Mouse (Mus musculus) forebrain, embryonic 11.5 days (tissue): Measurements from ENCODE around the gene Aqr. TPM values are rescaled to one million over a fixed set of nuclear protein-coding genes. Genes with fewer than 3 reads are reported as not detected.

Source experiments
- ATAC-seq: fragments of 200-750 bp; cut with Nextera tagmentation; replicated peaks from 2 replicates; pipeline ENCODE4 v1.8.0; 2017; ENCODE audit warnings: moderate TSS enrichment; ENCODE audit not compliant: low FRiP score
- DNase-seq: peaks from one replicate; pipeline ENCODE4 v3.0.0-alpha.2; 2017; ENCODE audit warnings: low spot score
- H3K27ac ChIP-seq: fragments of 300-500 bp; sonication (generic); 2 replicates; pipeline ENCODE4 v1.5.1; 2014; ENCODE audit warnings: low read depth, low read length
- H3K27me3 ChIP-seq: fragments of 300-500 bp; sonication (generic); 2 replicates; pipeline ENCODE4 v1.6.1; 2014; ENCODE audit warnings: mild to moderate bottlenecking, low read length, mixed read lengths; ENCODE audit not compliant: control insufficient read depth, insufficient read depth
- H3K36me3 ChIP-seq: fragments of 300-500 bp; sonication (generic); 2 replicates; pipeline ENCODE4 v1.6.1; 2014; ENCODE audit warnings: mild to moderate bottlenecking, low read length, moderate library complexity, mixed read lengths; ENCODE audit not compliant: control insufficient read depth, insufficient read depth
- H3K4me1 ChIP-seq: fragments of 300-500 bp; sonication (generic); replicated peaks from 2 replicates; pipeline ENCODE4 v1.6.1; 2014; ENCODE audit warnings: low read length, mixed read lengths; ENCODE audit not compliant: control insufficient read depth, insufficient read depth
- H3K4me2 ChIP-seq: fragments of 300-500 bp; sonication (generic); 2 replicates; pipeline ENCODE4 v1.6.1; 2014; ENCODE audit warnings: low read depth, mild to moderate bottlenecking, low read length, moderate library complexity, mixed read lengths; ENCODE audit not compliant: severe bottlenecking
- H3K4me3 ChIP-seq: fragments of 300-500 bp; sonication (generic); 2 replicates; pipeline ENCODE4 v1.5.1; 2014; ENCODE audit warnings: low read depth, low read length
- H3K9ac ChIP-seq: fragments of 300-500 bp; sonication (generic); 2 replicates; pipeline ENCODE4 v1.6.1; 2014; ENCODE audit warnings: low read length
- H3K9me3 ChIP-seq: fragments of 300-500 bp; sonication (generic); 2 replicates; pipeline ENCODE4 v1.6.1; 2016; ENCODE audit warnings: low read length, mixed read lengths; ENCODE audit not compliant: control insufficient read depth
- WGBS: fragments of 180-500 bp; shearing (Covaris S2); extraction: QIAGEN DNeasy Blood & Tissue Kit; methylation state at CpG from one replicate; pipeline ENCODE4 v1.1.7; 2014; 5-methylcytosine and 5-hydroxymethylcytosine counted together
- polyA plus RNA-seq: library from polyadenylated mRNA; unstranded; fragments of >200 nt; fragmentation: Nextera tagmentation; extraction: Ambion mirVana; gene quantifications from 2 replicates; pipeline ENCODE4 v1.2.1, GENCODE M21; 2014

Aqr gene
- polyA plus RNA-seq, 1 experiment from 2014 or later, result 63.9 TPM

DNA sequence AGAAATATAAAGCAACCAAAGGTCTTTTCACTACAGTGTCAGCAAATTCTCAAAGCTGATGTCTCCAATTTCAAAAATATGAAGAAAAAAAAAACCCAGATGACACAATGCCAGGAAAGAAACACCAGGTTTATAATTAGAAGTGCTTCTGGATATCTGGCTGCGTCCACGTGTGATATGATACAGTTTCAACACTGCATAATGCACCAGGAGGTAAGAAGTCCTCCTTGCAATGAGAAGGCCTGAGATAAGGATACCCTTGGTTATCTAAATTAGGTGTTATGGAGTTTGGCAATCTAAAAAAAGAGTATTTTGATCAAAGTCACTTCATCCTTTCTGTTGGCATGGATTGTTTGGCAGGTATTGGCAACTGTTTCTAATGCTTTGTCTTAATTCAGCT lies 114.9 kb downstream of the Aqr start:
- 91% methylated on average over 2 of the region's 2 CpGs for WGBS
- no peak overlapping the region for H3K4me2 ChIP-seq

DNA sequence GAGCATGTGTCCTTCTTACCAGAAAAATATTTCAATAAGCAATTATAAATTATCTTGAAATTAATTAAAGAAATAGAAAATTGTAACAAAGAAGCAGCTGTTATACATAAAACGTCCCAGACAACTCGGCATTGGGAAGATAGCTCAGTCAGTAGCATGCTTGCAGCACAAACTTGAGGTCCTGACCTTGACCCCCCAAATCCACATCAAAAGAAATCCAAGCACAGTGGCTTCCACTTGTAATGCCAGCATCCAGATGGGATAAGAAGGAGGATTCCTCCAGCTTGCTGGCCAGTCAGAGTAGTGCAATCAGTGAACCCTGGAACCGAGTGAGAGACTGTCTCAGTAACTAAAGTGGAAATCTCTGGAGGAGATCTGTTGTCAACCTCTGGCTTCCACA lies 120.6 kb downstream of the Aqr start:
- DNase-seq (no peak), ATAC-seq (no peak)
- no peaks in the 10 kb centered on the region for H3K4me1 ChIP-seq
- no peaks in the 10 kb centered on the region for H3K36me3 ChIP-seq
- no peak overlapping the region for H3K4me3 ChIP-seq
- no peaks in the 10 kb centered on the region for H3K27me3 ChIP-seq
- no peak overlapping the region for H3K9ac ChIP-seq
- H3K4me2 ChIP-seq, result no peak overlapping the region
- 80% methylated on average over 3 of the region's 3 CpGs for WGBS
- H3K27ac ChIP-seq, result no peak overlapping the region
- no peaks in the 10 kb centered on the region for H3K9me3 ChIP-seq

More for the DNA sequence above, 114.9 kb downstream of the Aqr start:
- Histone ChIP-seq H3K9me3 (no peaks in the 10 kb centered on the region), H3K27ac (no peak overlapping the region), H3K4me1 (no peaks in the 10 kb centered on the region), H3K36me3 (no peaks in the 10 kb centered on the region), H3K4me3 (no peak overlapping the region), H3K27me3 (no peaks in the 10 kb centered on the region), H3K9ac (no peak overlapping the region)
- ATAC-seq, result no peak
- DNase-seq, result no peak

DNA sequence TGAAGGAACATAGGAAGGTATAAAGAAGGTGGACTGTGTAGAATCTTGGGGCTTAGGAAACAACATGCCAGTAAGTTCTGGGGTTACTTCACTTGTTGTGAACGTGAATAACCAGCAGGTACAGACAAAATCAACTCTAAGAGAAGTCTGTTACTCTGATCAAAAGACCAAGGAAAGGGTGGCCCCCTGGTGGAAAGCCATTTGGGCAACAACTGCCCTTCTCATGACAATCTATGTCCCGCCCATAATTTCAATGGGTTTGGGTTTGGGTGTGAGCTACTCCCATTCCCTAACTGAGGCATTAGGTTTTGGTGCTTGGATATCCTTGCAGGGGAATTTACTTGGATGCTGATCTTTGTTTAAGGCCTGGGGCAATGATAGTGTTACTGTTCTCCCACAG lies 122.8 kb downstream of the Aqr start:
- H3K9ac ChIP-seq, result no peak overlapping the region
- no peaks in the 10 kb centered on the region for H3K4me1 ChIP-seq
- H3K4me2 ChIP-seq, result no peak overlapping the region
- H3K27me3 ChIP-seq, result no peaks in the 10 kb centered on the region
- DNase-seq, result no peak
- no peak overlapping the region for H3K4me3 ChIP-seq
- WGBS, result 75% methylated on average over 2 of the region's 2 CpGs
- H3K9me3 ChIP-seq, result no peaks in the 10 kb centered on the region
- no peak for ATAC-seq
- no peak overlapping the region for H3K27ac ChIP-seq
- H3K36me3 ChIP-seq, result no peaks in the 10 kb centered on the region

DNA sequence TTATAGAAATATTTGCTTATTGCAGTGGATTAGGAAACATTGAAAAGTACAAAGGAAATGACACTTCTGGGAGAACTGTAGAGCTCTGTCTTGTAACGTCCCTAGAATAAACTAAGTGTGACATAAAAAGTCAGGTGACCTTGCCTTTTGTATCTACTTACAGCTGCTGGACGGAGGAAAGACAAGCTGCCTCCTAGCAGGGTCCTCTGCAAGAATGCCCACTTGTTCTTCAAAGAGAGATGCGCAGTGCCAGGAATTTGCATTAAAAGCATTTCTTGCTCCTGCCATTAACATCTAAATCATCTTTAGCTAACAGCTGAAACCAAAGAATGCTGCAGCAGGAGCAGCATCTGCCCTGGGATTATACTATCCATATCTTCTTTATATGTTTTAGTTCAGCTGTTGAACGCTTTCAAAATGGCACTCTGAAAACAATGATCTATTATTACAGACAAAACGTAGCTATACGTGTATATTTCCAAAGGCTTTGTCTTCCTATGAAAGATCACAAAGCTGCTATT lies 126.7 kb downstream of the Aqr start:
- Histone ChIP-seq H3K9me3 (no peaks in the 10 kb centered on the region), H3K27me3 (no peaks in the 10 kb centered on the region), H3K9ac (no peak overlapping the region), H3K4me3 (no peak overlapping the region), H3K4me1 (no peaks in the 10 kb centered on the region), H3K27ac (no peak overlapping the region), H3K36me3 (no peaks in the 10 kb centered on the region), H3K4me2 (no peak overlapping the region)
- DNase-seq, result no peak
- no peak for ATAC-seq
- WGBS, result 54% methylated on average over 6 of the region's 6 CpGs

DNA sequence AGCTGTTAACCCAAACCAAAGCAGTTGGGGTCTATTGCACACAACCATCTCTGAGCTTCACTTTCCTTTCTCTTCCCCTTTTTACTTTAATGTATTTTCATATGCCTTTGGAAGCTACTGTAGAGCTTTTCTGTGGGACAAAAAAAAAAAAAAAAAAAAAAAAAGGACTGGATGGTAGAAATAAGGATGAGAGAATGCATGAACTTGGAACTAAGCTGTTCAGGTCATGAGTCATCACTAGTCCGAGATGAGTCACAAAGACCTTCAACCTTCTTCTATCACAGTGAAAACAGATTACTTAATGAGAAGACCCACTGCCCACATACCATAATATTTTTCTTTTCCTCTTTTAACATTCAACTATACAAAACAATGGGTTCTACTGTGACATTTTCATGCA lies 127.2 kb downstream of the Aqr start:
- ATAC-seq, result no peak

DNA sequence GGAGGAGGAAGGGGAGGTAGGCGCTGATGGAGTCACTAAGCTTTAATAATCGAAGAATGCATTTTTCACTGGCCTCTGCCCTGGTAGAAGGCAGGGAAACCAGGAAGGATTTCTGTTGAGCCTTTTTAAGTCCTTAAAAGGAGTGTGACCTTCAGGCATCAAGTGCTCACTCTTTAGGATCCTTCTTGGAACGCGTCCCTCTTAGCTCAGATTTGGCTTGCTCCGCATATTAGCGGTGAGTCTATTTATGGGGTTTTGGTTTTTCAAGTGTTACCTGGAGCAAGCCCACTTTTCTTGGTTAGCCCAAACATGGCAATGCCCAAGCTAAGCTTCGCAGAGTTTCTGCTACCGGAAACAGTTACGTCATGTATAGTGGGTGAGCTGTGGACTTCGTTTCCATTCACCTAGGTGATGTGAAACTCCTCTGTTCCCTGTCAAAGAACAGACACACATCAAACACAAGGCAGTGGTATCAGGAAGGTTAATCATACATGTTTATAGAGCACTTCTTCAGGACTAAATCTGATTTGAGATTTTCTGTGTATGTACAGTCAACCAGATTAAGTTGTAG lies 128.5 kb downstream of the Aqr start:
- H3K27me3 ChIP-seq, result no peaks in the 10 kb centered on the region
- 95% methylated on average over 10 of the region's 10 CpGs for WGBS
- H3K4me2 ChIP-seq, result no peak overlapping the region
- H3K36me3 ChIP-seq, result no peaks in the 10 kb centered on the region
- H3K4me1 ChIP-seq, result no peaks in the 10 kb centered on the region
- ATAC-seq, result no peak
- DNase-seq, result no peak
- no peak overlapping the region for H3K27ac ChIP-seq
- H3K9ac ChIP-seq, result no peak overlapping the region
- H3K9me3 ChIP-seq, result no peaks in the 10 kb centered on the region
- no peak overlapping the region for H3K4me3 ChIP-seq

More for the DNA sequence above, 127.2 kb downstream of the Aqr start:
- 86% methylated on average over 1 of the region's 1 CpGs for WGBS
- no peaks in the 10 kb centered on the region for H3K36me3 ChIP-seq
- no peak overlapping the region for H3K4me3 ChIP-seq
- no peaks in the 10 kb centered on the region for H3K4me1 ChIP-seq
- H3K27ac ChIP-seq, result no peak overlapping the region
- H3K27me3 ChIP-seq, result no peaks in the 10 kb centered on the region
- H3K9ac ChIP-seq, result no peak overlapping the region
- H3K9me3 ChIP-seq, result no peaks in the 10 kb centered on the region
- H3K4me2 ChIP-seq, result no peak overlapping the region
- DNase-seq, result no peak

DNA sequence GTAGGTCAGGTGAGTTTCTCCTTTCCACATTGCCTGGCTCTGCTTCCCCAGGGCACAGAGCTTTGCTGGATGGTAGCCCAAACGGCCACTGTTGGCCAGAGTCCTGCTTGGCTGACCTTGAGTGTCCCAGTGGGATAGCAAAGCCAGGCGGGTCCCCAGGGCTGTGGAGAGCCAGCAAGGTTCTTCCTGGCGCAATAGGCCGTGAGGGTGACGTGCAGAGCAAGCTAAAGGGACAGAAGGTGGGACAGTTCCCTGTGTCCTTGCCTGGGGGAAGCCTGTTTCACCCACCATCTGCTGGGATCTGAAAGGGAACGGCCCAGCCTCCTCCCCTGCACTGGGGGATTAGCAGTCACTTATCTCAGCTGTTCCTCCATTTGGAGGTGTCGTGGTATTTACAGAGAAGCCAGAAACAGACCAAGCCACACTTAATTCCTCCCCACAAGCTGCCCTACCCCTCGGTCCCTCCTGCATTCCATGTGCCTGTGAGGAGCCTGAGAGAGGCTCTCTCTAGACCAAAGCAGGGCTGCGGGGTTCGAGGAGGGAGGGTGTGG lies 129.4 kb downstream of the Aqr start:
- H3K4me1 ChIP-seq, result no peaks in the 10 kb centered on the region
- no peaks in the 10 kb centered on the region for H3K9me3 ChIP-seq
- no peak overlapping the region for H3K27ac ChIP-seq
- H3K4me3 ChIP-seq, result no peak overlapping the region
- peak; percentile 73 for ATAC-seq
- no peak for DNase-seq
- no peak overlapping the region for H3K9ac ChIP-seq
- H3K4me2 ChIP-seq, result no peak overlapping the region
- H3K27me3 ChIP-seq, result no peaks in the 10 kb centered on the region
- no peaks in the 10 kb centered on the region for H3K36me3 ChIP-seq
- WGBS, result 31% methylated on average over 10 of the region's 10 CpGs

DNA sequence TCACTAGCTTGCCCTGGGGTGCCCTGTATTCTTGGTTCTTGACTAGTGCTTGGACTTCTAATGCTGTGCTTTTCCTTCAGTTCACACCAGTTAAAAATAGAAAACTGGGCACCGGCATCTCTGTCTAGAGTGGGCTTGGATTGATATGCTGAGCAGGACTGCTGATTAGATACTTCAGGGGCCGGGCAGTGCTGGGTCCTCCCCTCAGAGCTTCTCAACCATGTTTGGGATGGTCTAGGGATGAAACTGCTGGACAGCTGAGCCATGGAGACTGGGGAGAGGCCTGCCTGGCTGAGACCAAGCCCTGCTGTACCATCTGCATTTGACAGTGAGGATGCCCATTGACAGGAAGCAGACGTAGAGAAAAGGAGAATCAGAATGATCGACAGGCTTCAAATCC lies 132.7 kb downstream of the Aqr start:
- Histone ChIP-seq H3K27me3 (no peaks in the 10 kb centered on the region), H3K9me3 (no peaks in the 10 kb centered on the region), H3K36me3 (no peaks in the 10 kb centered on the region), H3K4me1 (no peaks in the 10 kb centered on the region), H3K4me3 (no peak overlapping the region), H3K4me2 (no peak overlapping the region), H3K9ac (no peak overlapping the region), H3K27ac (no peak overlapping the region)
- no peak for ATAC-seq
- 85% methylated on average over 4 of the region's 4 CpGs for WGBS
- no peak for DNase-seq
